Mouse (Mus musculus): ENCODE measurements around the gene Zfp341.
A peak's percentile ranks its signal among the peaks of the same experiment; 100 is the strongest.

Gene Zfp341

GRCm38 (mm10) chr2:154586405-154586804 lies 26.7 kb upstream of the Zfp341 start:
- peak; percentile 74 for DNase-seq (ENCODE audit: low read depth, low spot score)

- no peak for DNase-seq (ENCODE audit: low read depth, low spot score)
Observed at GRCm38 (mm10) chr2:154589051-154589450, 24.0 kb upstream of the Zfp341 start.

- DNase-seq (ENCODE audit: low read depth, low spot score), result no peak
Observed at GRCm38 (mm10) chr2:154591239-154591638, 21.9 kb upstream of the Zfp341 start.

GRCm38 (mm10) chr2:154593025-154593424 lies 20.1 kb upstream of the Zfp341 start:
- peak; percentile 95 for DNase-seq (ENCODE audit: low read depth, low spot score)

GRCm38 (mm10) chr2:154595775-154596174 lies 17.3 kb upstream of the Zfp341 start:
- DNase-seq (ENCODE audit: low read depth, low spot score), result no peak

GRCm38 (mm10) chr2:154597399-154597798 lies 15.7 kb upstream of the Zfp341 start:
- DNase-seq (ENCODE audit: low read depth, low spot score), result no peak

- no peak for DNase-seq (ENCODE audit: low read depth, low spot score)
Observed at GRCm38 (mm10) chr2:154600586-154600985, 12.5 kb upstream of the Zfp341 start.

- no peak for DNase-seq (ENCODE audit: low read depth, low spot score)
Observed at GRCm38 (mm10) chr2:154601324-154601723, 11.8 kb upstream of the Zfp341 start.

GRCm38 (mm10) chr2:154603007-154603637 lies 10.0 kb upstream of the Zfp341 start:
- no peak for DNase-seq (ENCODE audit: low read depth, low spot score)

- peak; percentile 99 for DNase-seq (ENCODE audit: low read depth, low spot score)
Observed at GRCm38 (mm10) chr2:154603638-154604153, 9.4 kb upstream of the Zfp341 start, which contains the start of gene Pxmp4. Gene Pxmp4, minus strand, starts transcription at chr2:154603708.

- no peak for DNase-seq (ENCODE audit: low read depth, low spot score)
Observed at GRCm38 (mm10) chr2:154604156-154604555, 8.9 kb upstream of the Zfp341 start.

GRCm38 (mm10) chr2:154606965-154607364 lies 6.1 kb upstream of the Zfp341 start:
- DNase-seq (ENCODE audit: low read depth, low spot score), result no peak

- DNase-seq (ENCODE audit: low read depth, low spot score), result no peak
Observed at GRCm38 (mm10) chr2:154609050-154609767, 3.9 kb upstream of the Zfp341 start.

GRCm38 (mm10) chr2:154614841-154615576 lies 1.9 kb downstream of the Zfp341 start:
- no peak for DNase-seq (ENCODE audit: low read depth, low spot score)

GRCm38 (mm10) chr2:154615674-154616073 lies 2.6 kb downstream of the Zfp341 start:
- no peak for DNase-seq (ENCODE audit: low read depth, low spot score)

GRCm38 (mm10) chr2:154617061-154617460 lies 4.0 kb downstream of the Zfp341 start:
- no peak for DNase-seq (ENCODE audit: low read depth, low spot score)

GRCm38 (mm10) chr2:154621684-154622083 lies 8.6 kb downstream of the Zfp341 start:
- no peak for DNase-seq (ENCODE audit: low read depth, low spot score)

- no peak for DNase-seq (ENCODE audit: low read depth, low spot score)
Observed at GRCm38 (mm10) chr2:154624137-154624536, 11.0 kb downstream of the Zfp341 start.

GRCm38 (mm10) chr2:154630531-154630930 lies 17.4 kb downstream of the Zfp341 start:
- no peak for DNase-seq (ENCODE audit: low read depth, low spot score)

GRCm38 (mm10) chr2:154632203-154632780 lies 19.2 kb downstream of the Zfp341 start:
- no peak for DNase-seq (ENCODE audit: low read depth, low spot score)

- DNase-seq (ENCODE audit: low read depth, low spot score), result no peak
Observed at GRCm38 (mm10) chr2:154633039-154633742, 20.1 kb downstream of the Zfp341 start.
